Mouse (Mus musculus) embryonic stem cell, embryonic (primary cell): ENCODE measurements around the gene Maats1.

ENCODE experiments used
- CTCF ChIA-PET, 4 experiments: fragments of 300-600 bp in 2 of 4; fragments of 350-600 bp in 2 of 4; sonication (Branson Sonifier 250); formaldehyde crosslinking; loops; one replicate each; lab custom pipeline; 2022; ENCODE audit warnings: inconsistent platforms in 2 of 4; lab: Charles Lee
- POLR2A ChIA-PET, 4 experiments: fragments of 300-600 bp in 2 of 4; fragments of 350-600 bp in 2 of 4; sonication (Branson Sonifier 250); formaldehyde crosslinking; loops; one replicate each; lab custom pipeline; 2022; ENCODE audit warnings: antibody characterized with exemption in 4 of 4, inconsistent platforms in 1 of 4; lab: Charles Lee

Gene Maats1

GRCm38 (mm10) chr16:38361933-38362332 is 20.0 kb upstream of the Maats1 start, which contains the start of gene Popdc2:
Gene Popdc2, plus strand, starts transcription at chr16:38362209.
- ChIA-PET CTCF (no interaction called here), POLR2A (interaction anchor here in 3 of 4 experiments (0.6 to 2.3 kb wide), 11 partner anchors 12 to 106 kb away, joined by 3 to 7 read pairs (median 4); partner anchors contain the start of genes Cox17 (in 2 of the 3), Gm21987 (in 2 of the 3), Maats1 (in 1 of the 3) and Pla1a (in 1 of the 3))

GRCm38 (mm10) chr16:38360317-38360716 is 18.4 kb upstream of the Maats1 start:
- ChIA-PET POLR2A (interaction anchor here in 3 of 4 experiments (0.6 to 1.8 kb wide), 10 partner anchors 8 to 123 kb away, joined by 3 to 5 read pairs (median 4); no protein-coding TSS in a partner anchor), CTCF (interaction anchor here in 2 of 4 experiments (0.6 to 1.0 kb wide), 2 partner anchors 81 to 123 kb away, joined by 3 to 7 read pairs; no protein-coding TSS in a partner anchor)

- POLR2A ChIA-PET, result interaction anchor here (0.6 to 1.8 kb wide), 8 partner anchors 10 to 123 kb away, joined by 3 to 5 read pairs (median 4); no protein-coding TSS in a partner anchor
- CTCF ChIA-PET, result interaction anchor here in 1 of 4 experiments (0.7 kb wide), 1 partner anchor 27 kb away, joined by 7 read pairs; no protein-coding TSS in a partner anchor
Observed at GRCm38 (mm10) chr16:38359857-38360256, 17.9 kb upstream of the Maats1 start.

- ChIA-PET POLR2A (interaction anchor here in 2 of 4 experiments (0.5 to 1.7 kb wide), 2 partner anchors 69 to 97 kb away, joined by 5 read pairs; no protein-coding TSS in a partner anchor), CTCF (interaction anchor here in 1 of 4 experiments (0.7 kb wide), 1 partner anchor 27 kb away, joined by 7 read pairs; no protein-coding TSS in a partner anchor)
Observed at GRCm38 (mm10) chr16:38359241-38359640, 17.3 kb upstream of the Maats1 start.

GRCm38 (mm10) chr16:38358256-38358812 is 16.4 kb upstream of the Maats1 start:
- CTCF ChIA-PET, result no interaction called here
- POLR2A ChIA-PET, result interaction anchor here in 1 of 4 experiments (0.6 kb wide), 1 partner anchor 87 kb away, joined by 3 read pairs; no protein-coding TSS in a partner anchor

GRCm38 (mm10) chr16:38354185-38354913 is 12.4 kb upstream of the Maats1 start:
- CTCF ChIA-PET, result interaction anchor here in 2 of 4 experiments (0.7 to 1.1 kb wide), 2 partner anchors 129 to 150 kb away, joined by 3 read pairs; no protein-coding TSS in a partner anchor
- POLR2A ChIA-PET, result interaction anchor here in 3 of 4 experiments (0.5 to 1.5 kb wide), 13 partner anchors 13 to 217 kb away, joined by 3 to 5 read pairs (median 3); partner anchors contain the start of genes Cd80 (in 1 of the 3) and Maats1 (in 1 of the 3)

- ChIA-PET POLR2A (interaction anchor here in 3 of 4 experiments (0.5 to 1.5 kb wide), 12 partner anchors 12 to 204 kb away, joined by 3 to 5 read pairs (median 3); partner anchors contain the start of gene Cd80 (in 1 of the 3)), CTCF (interaction anchor here in 2 of 4 experiments (0.7 to 1.1 kb wide), 2 partner anchors 130 to 151 kb away, joined by 3 read pairs; no protein-coding TSS in a partner anchor)
Observed at GRCm38 (mm10) chr16:38353642-38354041, 11.7 kb upstream of the Maats1 start.

GRCm38 (mm10) chr16:38352851-38353250 is 10.9 kb upstream of the Maats1 start:
- CTCF ChIA-PET, result no interaction called here
- POLR2A ChIA-PET, result interaction anchor here in 3 of 4 experiments (0.6 to 1.2 kb wide), 5 partner anchors 11 to 205 kb away, joined by 3 to 4 read pairs (median 3); no protein-coding TSS in a partner anchor

GRCm38 (mm10) chr16:38352031-38352430 is 10.1 kb upstream of the Maats1 start:
- ChIA-PET CTCF (interaction anchor here in 1 of 4 experiments (0.9 kb wide), 1 partner anchor 154 kb away, joined by 3 read pairs; no protein-coding TSS in a partner anchor), POLR2A (interaction anchor here in 3 of 4 experiments (0.9 to 1.0 kb wide), 5 partner anchors 9 to 131 kb away, joined by 3 to 4 read pairs (median 3); no protein-coding TSS in a partner anchor)

GRCm38 (mm10) chr16:38350939-38351338 is 9.0 kb upstream of the Maats1 start:
- CTCF ChIA-PET, result no interaction called here
- POLR2A ChIA-PET, result interaction anchor here in 2 of 4 experiments (0.8 to 2.1 kb wide), 3 partner anchors 9 to 125 kb away, joined by 3 to 8 read pairs (median 3); no protein-coding TSS in a partner anchor

GRCm38 (mm10) chr16:38350361-38350855 is 8.5 kb upstream of the Maats1 start:
- ChIA-PET POLR2A (interaction anchor here in 2 of 4 experiments (0.6 to 2.1 kb wide), 6 partner anchors 9 to 383 kb away, joined by 3 to 8 read pairs (median 3); no protein-coding TSS in a partner anchor), CTCF (interaction anchor here in 3 of 4 experiments (0.6 to 1.5 kb wide), 3 partner anchors 67 to 156 kb away, joined by 4 to 19 read pairs (median 4); no protein-coding TSS in a partner anchor)

- POLR2A ChIA-PET, result interaction anchor here in 3 of 4 experiments (0.6 to 2.1 kb wide), 9 partner anchors 8 to 382 kb away, joined by 3 to 8 read pairs (median 3); no protein-coding TSS in a partner anchor
- CTCF ChIA-PET, result interaction anchor here in 3 of 4 experiments (0.6 to 1.5 kb wide), 3 partner anchors 68 to 157 kb away, joined by 4 to 19 read pairs (median 4); no protein-coding TSS in a partner anchor
Observed at GRCm38 (mm10) chr16:38349881-38350280, 7.9 kb upstream of the Maats1 start.

GRCm38 (mm10) chr16:38348217-38348761 is 6.3 kb upstream of the Maats1 start:
- ChIA-PET POLR2A (interaction anchor here (0.6 to 2.4 kb wide), 13 partner anchors 8 to 479 kb away, joined by 3 to 9 read pairs (median 5); partner anchors contain the start of gene Adprh (in 1 of the 4)), CTCF (interaction anchor here in 1 of 4 experiments (1.5 to 4.7 kb wide), 2 partner anchors 124 to 135 kb away, joined by 3 to 23 read pairs; no protein-coding TSS in a partner anchor)

GRCm38 (mm10) chr16:38347588-38347987 is 5.6 kb upstream of the Maats1 start:
- ChIA-PET CTCF (interaction anchor here in 2 of 4 experiments (1.2 to 4.7 kb wide), 6 partner anchors 22 to 158 kb away, joined by 3 to 25 read pairs (median 10); no protein-coding TSS in a partner anchor), POLR2A (interaction anchor here (0.6 to 3.2 kb wide), 38 partner anchors 8 to 478 kb away, joined by 3 to 12 read pairs (median 4); partner anchors contain the start of genes Popdc2 (in 2 of the 4), Timmdc1 (in 2 of the 4) and Adprh (in 1 of the 4))

GRCm38 (mm10) chr16:38346529-38347325 is 4.8 kb upstream of the Maats1 start, which contains the start of the genes Cox17 and Gm21987:
Gene Cox17, plus strand, starts transcription at chr16:38346991.
Gene Gm21987, plus strand, starts transcription at chr16:38347040.
- POLR2A ChIA-PET, result interaction anchor here (0.5 to 3.2 kb wide), 48 partner anchors 9 to 203 kb away, joined by 3 to 12 read pairs (median 4); partner anchors contain the start of genes Adprh (in 2 of the 4), Popdc2 (in 2 of the 4), Timmdc1 (in 2 of the 4) and Poglut1 (in 1 of the 4)

More at GRCm38 (mm10) chr16:38346529-38347325, 4.8 kb upstream of the Maats1 start, which contains the start of the genes Cox17 and Gm21987:
- CTCF ChIA-PET, result interaction anchor here in 3 of 4 experiments (0.6 to 4.7 kb wide), 11 partner anchors 10 to 160 kb away, joined by 3 to 25 read pairs (median 3); partner anchors contain the start of gene Pla1a (in 1 of the 3)
